Mouse (Mus musculus) heart, postnatal 0 days (tissue): ENCODE data around the gene Mlxipl.

Experiments used
- CTCF ChIP-seq: IDR thresholded peaks from 2 replicates; pipeline ENCODE4 v1.5.1; 2016; ENCODE audit warnings: antibody characterized with exemption, control low read depth, low read depth
- EP300 ChIP-seq: IDR thresholded peaks from 2 replicates; pipeline ENCODE4 v1.6.1; 2016; ENCODE audit warnings: antibody characterized with exemption, low read depth

DNA sequence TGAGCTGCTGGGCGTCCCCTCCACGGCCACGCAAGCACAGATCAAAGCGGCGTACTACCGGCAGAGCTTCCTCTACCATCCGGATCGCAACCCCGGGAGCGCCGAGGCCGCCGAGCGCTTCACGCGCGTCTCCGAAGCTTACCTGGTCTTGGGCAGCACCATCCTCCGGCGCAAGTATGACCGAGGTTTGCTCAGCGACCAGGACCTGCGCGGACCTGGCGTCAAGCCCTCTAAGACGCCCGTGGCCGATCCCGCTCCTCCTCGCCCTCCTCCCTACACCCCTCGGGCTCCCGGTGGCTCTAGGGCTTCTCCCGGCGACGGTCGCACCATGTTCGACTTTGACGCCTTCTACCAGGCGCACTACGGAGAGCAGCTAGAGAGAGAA is 25.3 kb upstream of the Mlxipl start:
- TF ChIP-seq CTCF (no peak), EP300 (no peak; the same call in 1 of the 2 replicates)
